Mouse (Mus musculus): ENCODE data around the gene Mea1.

- TF ChIP-seq CTCF (IDR thresholded peaks at IDR 0.05; ENCODE audit: borderline replicate concordance, control insufficient read depth, extremely low read depth, insufficient read depth, low read length, poor library complexity): no peak
- no peak for TF ChIP-seq POLR2A (IDR thresholded peaks at IDR 0.05; ENCODE audit: control insufficient read depth, extremely low read depth, insufficient read depth, low read length, poor library complexity)
Measured at GRCm38 (mm10) chr17:46678416-46678815, at the start of gene Mea1.
